Mouse (Mus musculus) cerebellum, postnatal 4 days (tissue): ENCODE measurements around the gene Gm3115.
"Not testable (repeated sequence)": the region's sequence is repeated elsewhere in the genome, so short reads cannot be mapped to it uniquely, and the experiment has no call there.

ENCODE experiments used
- DNase-seq, 2 experiments: peaks; one replicate each; pipeline ENCODE4 v3.0.0; 2022; ENCODE audit warnings: low spot score in 2 of 2, mixed read lengths in 1 of 2

Gene Gm3115

GRCm38 (mm10) chr14:4083820-4084219 is at the start of gene Gm3115:
Gm3115 (plus strand) TSS chr14:4084120.
- DNase-seq = not testable (repeated sequence)

- DNase-seq = peak; percentile 0 to 3
Observed at GRCm38 (mm10) chr14:4110426-4110825, 26.5 kb downstream of the Gm3115 start, which contains the start of gene Gm8108. Gm8108 (plus strand) TSS chr14:4110526.

- not testable (repeated sequence) for DNase-seq
Observed at GRCm38 (mm10) chr14:4141646-4142045, 57.7 kb downstream of the Gm3115 start.
